Mouse (Mus musculus) bone marrow macrophage, adult 2 months (primary cell): ENCODE results near the gene Mtmr14. TPM values are rescaled to one million over a fixed set of nuclear protein-coding genes. Genes with fewer than 3 reads are reported as not detected.

ENCODE experiments used
- H3K27ac ChIP-seq: 2 replicates; pipeline ENCODE4 v1.5.1; 2012; ENCODE audit warnings: low read depth, low read length; ENCODE audit not compliant: insufficient read depth
- H3K4me1 ChIP-seq: 2 replicates; pipeline ENCODE4 v1.6.1; 2012; ENCODE audit warnings: low read length; ENCODE audit not compliant: control insufficient read depth, insufficient read depth
- H3K4me3 ChIP-seq: 2 replicates; pipeline ENCODE4 v1.5.1; 2012; ENCODE audit warnings: mild to moderate bottlenecking, low read length, moderate library complexity; ENCODE audit not compliant: insufficient read depth
- CTCF ChIP-seq: IDR thresholded peaks from 2 replicates; pipeline ENCODE4 v1.5.1; 2012; ENCODE audit warnings: low read depth, mild to moderate bottlenecking, low read length, moderate library complexity
- POLR2A ChIP-seq: IDR thresholded peaks from 2 replicates; pipeline ENCODE4 v1.6.1; 2012; ENCODE audit warnings: mild to moderate bottlenecking, low read depth, low read length, borderline replicate concordance
- polyA plus RNA-seq: library from polyadenylated mRNA; stranded (reverse); fragments of >200 nt; gene quantifications from 2 replicates; pipeline ENCODE4 v1.2.4, GENCODE M21; 2012; ENCODE audit not compliant: missing spikeins, insufficient read depth, insufficient read length

The Mtmr14 gene
- polyA plus RNA-seq, 1 experiment: 60.2 TPM

DNA sequence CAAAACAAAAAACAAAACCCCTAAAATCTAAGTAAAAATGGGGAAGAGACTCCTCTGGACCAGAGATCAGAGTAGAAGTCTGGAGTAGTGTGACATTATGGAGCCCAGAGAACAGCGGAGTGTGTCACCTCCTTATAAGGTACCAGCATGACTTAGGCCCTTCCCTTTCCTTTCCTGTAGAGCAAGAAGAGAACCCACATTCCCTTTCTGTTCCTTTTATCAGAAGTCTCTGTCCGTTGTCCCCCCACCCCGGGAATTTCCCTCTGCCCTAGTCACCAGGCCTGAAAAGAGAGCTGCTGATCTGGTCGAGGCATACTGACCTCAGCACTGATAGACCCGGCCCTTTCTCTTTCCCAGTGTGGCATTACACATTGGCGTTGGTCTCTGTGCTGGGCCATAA is 799 bp downstream of the Mtmr14 start:
- Histone ChIP-seq H3K4me1 (peaks cover 7% of the 10 kb centered on the region), H3K4me3 (peak overlapping the region; percentile 72), H3K27ac (peak overlapping the region; percentile 42)
- TF ChIP-seq POLR2A: no peak
- no peak for TF ChIP-seq CTCF

DNA sequence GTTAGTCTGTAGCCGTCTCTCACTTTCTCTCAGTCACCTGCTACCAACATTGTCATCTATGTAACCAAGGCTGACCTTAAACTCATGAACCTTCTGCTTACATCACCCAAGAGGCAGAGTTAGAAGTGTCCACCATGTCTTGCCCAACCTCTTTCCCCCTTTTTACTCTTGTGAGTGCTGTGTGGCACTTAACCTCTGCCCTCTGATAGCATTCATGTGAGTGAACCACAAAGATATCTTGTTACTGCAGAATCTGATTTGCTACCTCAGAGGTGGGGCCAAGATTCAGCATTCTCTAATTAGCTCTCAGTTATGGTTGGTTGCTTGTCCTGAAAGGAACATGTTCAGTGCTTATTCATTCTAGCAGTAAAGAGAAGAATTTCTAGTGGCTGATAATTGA is 5.1 kb downstream of the Mtmr14 start:
- Histone ChIP-seq H3K4me3 (no peak overlapping the region), H3K4me1 (peaks cover 10% of the 10 kb centered on the region), H3K27ac (no peak overlapping the region)
- TF ChIP-seq CTCF (no peak), POLR2A (no peak)

GRCm38 (mm10) chr6:113245585-113245984 is 7.9 kb downstream of the Mtmr14 start:
- H3K27ac ChIP-seq: no peak overlapping the region

DNA sequence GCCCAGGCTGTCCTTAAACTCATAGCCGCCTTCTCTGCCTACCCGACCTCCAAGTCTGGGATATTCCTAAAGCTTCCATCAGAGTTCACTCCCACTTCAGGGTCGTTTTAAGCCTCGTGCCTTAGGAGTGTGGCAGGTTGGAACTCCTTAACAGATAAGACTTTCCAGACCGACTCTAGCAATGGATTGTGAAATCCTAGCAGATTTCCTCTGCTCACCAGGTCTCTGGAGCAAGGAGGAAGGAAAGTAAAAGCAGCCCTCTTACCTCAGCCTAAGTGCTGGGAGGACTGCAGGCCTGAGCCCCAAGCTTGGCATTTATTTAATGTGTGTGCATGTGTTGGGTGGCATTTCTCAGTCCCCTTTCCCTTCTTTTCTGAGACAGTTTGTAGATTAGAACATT is 13.1 kb downstream of the Mtmr14 start:
- TF ChIP-seq POLR2A (no peak), CTCF (no peak)
- Histone ChIP-seq H3K4me3 (no peak overlapping the region), H3K27ac (no peak overlapping the region), H3K4me1 (peaks cover 9% of the 10 kb centered on the region)

More at GRCm38 (mm10) chr6:113245585-113245984, 7.9 kb downstream of the Mtmr14 start:
- H3K4me1 ChIP-seq: peaks cover 5% of the 10 kb centered on the region
- TF ChIP-seq POLR2A (no peak), CTCF (no peak)
- H3K4me3 ChIP-seq: no peak overlapping the region

GRCm38 (mm10) chr6:113251921-113252320 is 14.3 kb downstream of the Mtmr14 start:
- Histone ChIP-seq H3K27ac (no peak overlapping the region), H3K4me1 (peaks cover 5% of the 10 kb centered on the region), H3K4me3 (no peak overlapping the region)
- TF ChIP-seq CTCF (no peak), POLR2A (no peak)

DNA sequence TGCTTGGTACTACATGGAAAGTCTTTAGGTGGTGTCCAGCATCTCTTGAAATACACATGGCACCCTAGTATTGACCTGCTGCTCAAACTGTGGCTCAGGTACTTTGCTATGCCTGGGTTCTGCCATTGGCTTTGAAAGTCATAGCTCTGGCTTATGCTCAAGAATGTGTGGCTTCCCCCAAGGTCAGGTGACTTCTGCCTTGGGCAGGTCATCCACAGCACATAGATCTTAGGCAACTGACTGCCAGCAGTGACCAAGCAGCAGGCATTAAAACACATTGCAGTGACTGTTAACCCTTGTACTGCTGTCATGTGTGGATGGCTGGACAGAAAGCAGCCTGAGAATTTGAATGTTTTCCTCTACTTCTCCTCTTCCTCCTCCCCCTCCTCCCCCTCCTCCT is 17.3 kb downstream of the Mtmr14 start:
- Histone ChIP-seq H3K27ac (no peak overlapping the region), H3K4me3 (no peak overlapping the region), H3K4me1 (peaks cover 5% of the 10 kb centered on the region)
- no peak for TF ChIP-seq CTCF
- no peak for TF ChIP-seq POLR2A

DNA sequence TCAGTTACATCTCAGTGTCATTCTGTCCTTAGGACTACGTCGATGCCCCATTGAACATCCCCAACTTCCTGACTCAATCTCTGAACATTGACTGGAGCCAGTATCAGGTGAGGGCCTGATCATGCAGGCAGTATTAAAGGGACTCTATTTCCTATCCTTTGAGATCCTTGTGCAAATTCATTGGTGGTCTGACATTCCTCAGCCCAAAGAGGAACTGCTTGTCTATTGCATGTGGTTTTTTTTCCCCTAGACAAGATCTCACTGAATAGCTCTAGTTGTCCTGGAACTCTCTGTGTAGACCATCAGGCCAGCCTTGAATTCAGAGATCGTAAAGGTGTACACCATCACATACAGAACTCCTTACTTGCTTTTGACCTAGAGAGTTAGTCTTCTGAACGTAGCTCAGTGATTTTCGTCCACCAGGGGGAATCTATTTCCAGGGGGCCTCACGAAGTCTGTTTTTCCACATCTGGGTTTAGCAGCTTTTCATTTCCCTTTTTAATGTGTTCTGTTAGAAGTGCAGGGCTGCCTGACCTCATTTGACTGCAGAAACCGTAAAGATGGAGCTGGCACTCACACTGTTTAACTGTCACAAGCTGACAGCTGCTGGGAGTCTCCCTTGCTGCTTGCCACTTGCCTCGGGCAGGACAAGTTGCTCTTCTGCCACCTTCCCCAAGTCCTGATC is 23.7 kb downstream of the Mtmr14 start:
- H3K4me1 ChIP-seq: peaks cover 2% of the 10 kb centered on the region; the same call in 1 of the 2 replicates
- no peak overlapping the region for H3K4me3 ChIP-seq
- TF ChIP-seq POLR2A (no peak), CTCF (no peak)
- H3K27ac ChIP-seq: no peak overlapping the region

DNA sequence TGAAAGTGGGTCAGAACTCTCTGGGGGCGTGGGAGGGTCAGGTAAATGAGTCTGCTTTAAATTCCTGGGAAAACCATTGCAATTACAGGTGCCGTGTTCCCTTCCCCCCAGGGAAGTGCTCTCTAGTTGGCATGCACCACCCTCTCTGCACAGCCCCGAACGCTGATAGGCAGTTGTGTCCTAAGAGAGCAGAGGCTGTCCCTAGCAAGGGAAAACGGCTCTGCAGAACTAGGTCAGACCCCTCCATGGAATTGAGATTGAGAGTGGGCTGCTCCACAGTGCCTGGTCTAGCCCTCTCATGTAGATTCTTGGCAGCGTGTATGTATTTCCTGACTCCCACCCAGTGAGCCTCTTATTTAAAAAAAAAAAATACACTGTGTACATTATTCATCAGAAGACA is 25.9 kb downstream of the Mtmr14 start:
- Histone ChIP-seq H3K4me1 (peaks cover 2% of the 10 kb centered on the region; the same call in 1 of the 2 replicates), H3K27ac (no peak overlapping the region), H3K4me3 (no peak overlapping the region)
- TF ChIP-seq CTCF (no peak), POLR2A (no peak)

GRCm38 (mm10) chr6:113264429-113264828 is 26.8 kb downstream of the Mtmr14 start:
- no peak for TF ChIP-seq POLR2A
- TF ChIP-seq CTCF: no peak
- peaks cover 2% of the 10 kb centered on the region; the same call in 1 of the 2 replicates for H3K4me1 ChIP-seq
- no peak overlapping the region for H3K27ac ChIP-seq
- no peak overlapping the region for H3K4me3 ChIP-seq

DNA sequence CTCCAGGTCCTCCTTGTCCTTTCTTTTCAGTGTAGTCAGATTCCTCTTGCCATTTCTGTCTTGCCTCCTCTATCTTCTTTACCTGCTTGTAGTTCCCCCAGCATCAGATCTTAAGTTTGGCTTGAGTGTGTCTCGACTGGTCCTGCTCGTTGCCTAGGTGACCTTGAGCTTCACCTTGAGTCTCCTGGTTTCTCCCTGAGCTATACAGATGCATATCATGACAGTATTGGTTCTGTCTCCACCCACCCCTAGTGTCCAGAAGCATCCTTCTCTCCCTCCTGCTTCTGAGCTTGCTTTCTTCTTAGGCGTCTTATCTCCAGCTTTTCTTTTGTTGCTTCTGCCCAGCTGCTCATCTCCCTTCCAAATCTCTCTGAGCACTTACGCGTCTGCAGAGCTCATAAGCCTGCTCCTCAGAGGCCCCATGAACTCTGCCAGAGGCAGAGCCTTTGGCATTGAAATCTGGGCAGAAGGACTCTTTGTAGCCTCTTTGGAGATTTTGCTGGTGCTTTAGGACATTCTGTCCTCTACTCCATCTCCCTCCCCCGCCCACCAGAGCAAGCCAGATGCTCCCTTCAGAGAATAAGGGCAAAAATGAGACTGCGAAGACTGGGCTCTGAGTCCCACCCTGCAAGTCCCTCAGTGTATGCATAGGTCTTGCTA is 29.5 kb downstream of the Mtmr14 start:
- H3K4me1 ChIP-seq: no peaks in the 10 kb centered on the region
- H3K27ac ChIP-seq: no peak overlapping the region
- TF ChIP-seq CTCF: no peak
- TF ChIP-seq POLR2A: no peak
- no peak overlapping the region for H3K4me3 ChIP-seq
